Mouse (Mus musculus): ENCODE data around the gene Epn2. TPM values are rescaled to one million over a fixed set of nuclear protein-coding genes. Genes with fewer than 3 reads are reported as not detected.
A peak's percentile ranks its signal among the peaks of the same experiment; 100 is the strongest.

The Epn2 gene
- total and polyA plus RNA-seq, 3 experiments, result 7.2 to 13.8 (median 10.1) TPM

GRCm38 (mm10) chr11:61563939-61564338 lies 15.5 kb downstream of the Epn2 start (continued):
- TF ChIP-seq ZKSCAN1 (IDR thresholded peaks at IDR 0.05; ENCODE audit: borderline replicate concordance, low read depth, low read length), result no peak
- TF ChIP-seq BHLHE40 (IDR thresholded peaks at IDR 0.05; ENCODE audit: low read depth, low read length), result peak; percentile 95
- no peak for TF ChIP-seq USF2 (conservative IDR thresholded peaks at IDR 0.05; ENCODE audit: low read depth, low read length)
- no peak for TF ChIP-seq ZC3H11A (IDR thresholded peaks at IDR 0.05; ENCODE audit: low read depth, low read length)
- TF ChIP-seq TCF12 (IDR thresholded peaks at IDR 0.05; ENCODE audit: low read depth, low read length), result peak; percentile 92

GRCm38 (mm10) chr11:61562421-61562820 lies 17.1 kb downstream of the Epn2 start:
- dilution Hi-C loops (cut with MboI; ENCODE audit: extremely low pct_ligation_motif_present, extremely low pct_unique_long_range_greater_than_20kb, low sequenced_read_pairs), result no loop called here

GRCm38 (mm10) chr11:61559572-61559971 lies 19.9 kb downstream of the Epn2 start:
- Histone ChIP-seq H3K9ac (ENCODE audit: insufficient read depth, low read depth) (no peak overlapping the region), H3K27me3 (replicated peaks) (peaks cover 6% of the 10 kb centered on the region), H3K79me2 (replicated peaks; ENCODE audit: control insufficient read depth, extremely low read depth, insufficient read depth, poor library complexity, severe bottlenecking) (no peaks in the 10 kb centered on the region; the same call in 1 of the 2 replicates), H3K27ac (ENCODE audit: insufficient read depth, low read depth) (no peak overlapping the region), H3K4me2 (ENCODE audit: insufficient read depth, low read depth, poor library complexity, severe bottlenecking) (no peak overlapping the region), H3K4me3 (replicated peaks in 1 of 3; ENCODE audit: low read depth in 2 of 3, low read length in 2 of 3, poor library complexity in 1 of 3) (no peak overlapping the region), H3K9me3 (replicated peaks; ENCODE audit: low read length) (no peaks in the 10 kb centered on the region), H3K36me3 (replicated peaks in 1 of 2; ENCODE audit: control insufficient read depth in 1 of 2, insufficient read depth in 1 of 2, low read length in 1 of 2) (peaks cover 0 to 4% of the 10 kb centered on the region in 2 experiments), H3K4me1 (ENCODE audit: control insufficient read depth in 1 of 2, insufficient read depth in 2 of 2) (peaks cover 12 to 33% of the 10 kb centered on the region in 2 experiments)
- in situ Hi-C loops (cut with MboI; ENCODE audit: low pct_ligation_motif_present, low pct_unique_long_range_greater_than_20kb, low sequenced_read_pairs), result no loop called here
- TF ChIP-seq POLR2AphosphoS2 (IDR thresholded peaks at IDR 0.05; ENCODE audit: low read depth, low read length) (no peak), ZMIZ1 (IDR thresholded peaks at IDR 0.05; ENCODE audit: low read depth, low read length) (no peak), EP300 (IDR thresholded peaks at IDR 0.05; ENCODE audit: low read length) (no peak), CTCF (conservative IDR thresholded peaks at IDR 0.05 in 1 of 2, IDR thresholded peaks at IDR 0.05 in 1 of 2; ENCODE audit: low read depth in 2 of 2, low read length in 2 of 2) (no peak), KAT2A (IDR thresholded peaks at IDR 0.05; ENCODE audit: insufficient replicate concordance, low read length) (no peak)
- DNase-seq (ENCODE audit: extremely low read depth), result no peak
- dilution Hi-C loops (cut with MboI; ENCODE audit: extremely low pct_ligation_motif_present, extremely low pct_unique_long_range_greater_than_20kb, low sequenced_read_pairs), result no loop called here

More at GRCm38 (mm10) chr11:61562421-61562820, 17.1 kb downstream of the Epn2 start:
- in situ Hi-C loops (cut with MboI; ENCODE audit: low pct_ligation_motif_present, low pct_unique_long_range_greater_than_20kb, low sequenced_read_pairs), result no loop called here
- Histone ChIP-seq H3K79me2 (replicated peaks; ENCODE audit: control insufficient read depth, extremely low read depth, insufficient read depth, poor library complexity, severe bottlenecking) (no peaks in the 10 kb centered on the region; the same call in 1 of the 2 replicates), H3K9me3 (replicated peaks; ENCODE audit: low read length) (no peaks in the 10 kb centered on the region), H3K27me3 (replicated peaks) (peaks cover 21% of the 10 kb centered on the region), H3K9ac (ENCODE audit: insufficient read depth, low read depth) (no peak overlapping the region), H3K27ac (ENCODE audit: insufficient read depth, low read depth) (no peak overlapping the region), H3K4me2 (ENCODE audit: insufficient read depth, low read depth, poor library complexity, severe bottlenecking) (no peak overlapping the region), H3K36me3 (replicated peaks in 1 of 2; ENCODE audit: control insufficient read depth in 1 of 2, insufficient read depth in 1 of 2, low read length in 1 of 2) (peaks cover 0 to 2% of the 10 kb centered on the region in 2 experiments), H3K4me1 (ENCODE audit: control insufficient read depth in 1 of 2, insufficient read depth in 2 of 2) (peaks cover 14 to 45% of the 10 kb centered on the region in 2 experiments), H3K4me3 (replicated peaks in 1 of 3; ENCODE audit: low read depth in 2 of 3, low read length in 2 of 3, poor library complexity in 1 of 3) (no peak overlapping the region)
- DNase-seq (ENCODE audit: extremely low read depth), result no peak
- TF ChIP-seq GABPA (IDR thresholded peaks at IDR 0.05; ENCODE audit: insufficient replicate concordance, low read depth, low read length), result no peak
- TF ChIP-seq USF2 (conservative IDR thresholded peaks at IDR 0.05; ENCODE audit: low read depth, low read length), result no peak
- no peak for TF ChIP-seq EP300 (IDR thresholded peaks at IDR 0.05; ENCODE audit: low read length)
- TF ChIP-seq BHLHE40 (IDR thresholded peaks at IDR 0.05; ENCODE audit: low read depth, low read length), result no peak
- TF ChIP-seq TBP (conservative IDR thresholded peaks at IDR 0.05; ENCODE audit: low read depth, low read length), result no peak
- TF ChIP-seq NRF1 (IDR thresholded peaks at IDR 0.05; ENCODE audit: low read depth, low read length), result no peak
- TF ChIP-seq USF1 (IDR thresholded peaks at IDR 0.05; ENCODE audit: low read depth, low read length), result no peak
- TF ChIP-seq MYC (IDR thresholded peaks at IDR 0.05; ENCODE audit: low read depth, low read length), result no peak
- TF ChIP-seq SIN3A (IDR thresholded peaks at IDR 0.05; ENCODE audit: low read length), result no peak

All from CH12.LX (cell line).